Mouse (Mus musculus) thymus, postnatal 0 days (tissue): ENCODE results near the gene Usp46. TPM values are rescaled to one million over a fixed set of nuclear protein-coding genes. Genes with fewer than 3 reads are reported as not detected.
"Not testable (repeated sequence)": the region's sequence is repeated elsewhere in the genome, so short reads cannot be mapped to it uniquely, and the experiment has no call there.

Experiments used
- DNase-seq: peaks from one replicate; pipeline ENCODE4 v3.0.0-alpha.2; 2015; ENCODE audit warnings: low spot score
- polyA plus RNA-seq: library from polyadenylated mRNA; unstranded; fragments of >200 nt; fragmentation: Nextera tagmentation; extraction: Ambion mirVana; gene quantifications from 2 replicates; pipeline ENCODE4 v1.2.1, GENCODE M21; 2015

The Usp46 gene
- polyA plus RNA-seq, 1 experiment from 2014 or later: 3.9 TPM

GRCm38 (mm10) chr5:74028691-74029479 is 39.3 kb downstream of the Usp46 start:
- DNase-seq: no peak

- DNase-seq: no peak
Measured at GRCm38 (mm10) chr5:74028221-74028620, 40.0 kb downstream of the Usp46 start.

- DNase-seq: no peak
Measured at GRCm38 (mm10) chr5:74020506-74020905, 47.7 kb downstream of the Usp46 start.

- DNase-seq: no peak
Measured at GRCm38 (mm10) chr5:74018870-74019565, 49.2 kb downstream of the Usp46 start.

GRCm38 (mm10) chr5:74017488-74017887 is 50.7 kb downstream of the Usp46 start:
- DNase-seq: no peak

- DNase-seq: no peak
Measured at GRCm38 (mm10) chr5:74011629-74012028, 56.6 kb downstream of the Usp46 start.

- no peak for DNase-seq
Measured at GRCm38 (mm10) chr5:74007492-74008070, 60.6 kb downstream of the Usp46 start.

- no peak for DNase-seq
Measured at GRCm38 (mm10) chr5:74005936-74006335, 62.3 kb downstream of the Usp46 start.

- no peak for DNase-seq
Measured at GRCm38 (mm10) chr5:74001743-74002142, 66.5 kb downstream of the Usp46 start.

GRCm38 (mm10) chr5:73998966-73999365 is 69.3 kb downstream of the Usp46 start:
- no peak for DNase-seq

GRCm38 (mm10) chr5:73994850-73995249 is 73.4 kb downstream of the Usp46 start:
- no peak for DNase-seq

- peak; percentile 41 for DNase-seq
Measured at GRCm38 (mm10) chr5:73993538-73993937, 74.7 kb downstream of the Usp46 start.

GRCm38 (mm10) chr5:73992321-73992720 is 75.9 kb downstream of the Usp46 start:
- no peak for DNase-seq

- DNase-seq: no peak
Measured at GRCm38 (mm10) chr5:73989532-73989931, 78.7 kb downstream of the Usp46 start.

- DNase-seq: no peak
Measured at GRCm38 (mm10) chr5:73987777-73988560, 80.3 kb downstream of the Usp46 start.

- DNase-seq: no peak
Measured at GRCm38 (mm10) chr5:73977426-73977825, 90.8 kb downstream of the Usp46 start.

GRCm38 (mm10) chr5:73971701-73972100 is 96.5 kb downstream of the Usp46 start:
- DNase-seq: no peak

GRCm38 (mm10) chr5:73970024-73970628 is 98.1 kb downstream of the Usp46 start:
- no peak for DNase-seq

GRCm38 (mm10) chr5:73969338-73969737 is 98.9 kb downstream of the Usp46 start:
- DNase-seq: no peak

- no peak for DNase-seq
Measured at GRCm38 (mm10) chr5:73959779-73960178, 108.5 kb downstream of the Usp46 start.

- DNase-seq: not testable (repeated sequence)
Measured at GRCm38 (mm10) chr5:73958614-73959013, 109.6 kb downstream of the Usp46 start.
